Mouse (Mus musculus) olfactory bulb, adult 2 months (tissue): Measurements from ENCODE around the gene Pias4.

Source experiments
- CTCF ChIP-seq: fragments of 200-500 bp; IDR thresholded peaks from 2 replicates; pipeline ENCODE4 v1.5.1; 2012; ENCODE audit warnings: low read depth, mild to moderate bottlenecking, low read length, moderate library complexity; ENCODE audit not compliant: insufficient read depth
- POLR2A ChIP-seq: fragments of 200-500 bp; IDR thresholded peaks from 2 replicates; pipeline ENCODE4 v1.6.1; 2012; ENCODE audit warnings: mild to moderate bottlenecking, low read depth, low read length, moderate library complexity; ENCODE audit not compliant: insufficient read depth

DNA sequence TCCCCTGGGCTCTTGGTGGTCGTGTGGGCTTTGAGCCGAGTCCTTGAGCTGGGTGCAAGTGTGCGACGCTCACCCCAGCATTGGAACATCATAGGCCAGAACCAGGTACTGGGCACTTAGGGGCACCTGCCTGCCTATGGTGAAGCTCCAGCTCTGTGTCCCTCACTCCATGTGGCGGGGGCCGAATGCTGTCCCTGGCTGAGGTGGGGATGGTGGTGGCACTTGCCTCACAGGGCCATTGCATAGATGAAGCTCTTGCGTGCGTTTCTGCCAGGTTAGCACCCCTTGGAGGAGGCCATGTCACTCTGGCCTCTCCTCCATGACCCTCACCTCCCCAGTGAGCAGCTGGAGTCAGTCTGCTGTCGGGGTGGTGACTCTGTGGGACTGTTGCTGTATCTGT, 19.4 kb upstream of the Pias4 start:
- TF ChIP-seq CTCF, result no peak
- no peak for TF ChIP-seq POLR2A
